In genomic region chr3:31060745-31061102, GRCm38 (mm10) we compare ENCODE assay signal across 9 mouse cellular contexts. TPM values are rescaled to one million over a fixed set of nuclear protein-coding genes. Genes with fewer than 3 reads are reported as not detected.
A peak's percentile ranks its signal among the peaks of the same experiment; 100 is the strongest.
DNase-seq lines count a peak whose midpoint lies in the region; ATAC-seq and TF ChIP-seq lines count a peak whose summit lies in the region.
"Had no signal": no experiment of that assay in that cellular context is flagged by ENCODE, and none has a peak within 500 bp of the region (broad histone marks: within the 10 kb centered on the region; RNA-seq: fewer than 3 reads in every experiment).

No protein-coding gene starts in this region.

- no peak for DNase-seq in kidney, postnatal 25 days
- peak; percentile 5 for DNase-seq in T-cell, adult 2 months (ENCODE audit: low spot score)
- DNase-seq in liver, embryonic 14.5 days (ENCODE audit: low read depth in 3 of 3, low spot score in 3 of 3): no peak
- no peak for DNase-seq in hindbrain, embryonic 11.5 days (ENCODE audit: low spot score)
- DNase-seq in yolk sac, embryonic 10.5 days (ENCODE audit: low spot score): no peak
- DNase-seq: layer of hippocampus, postnatal 36 days had no signal

- no peaks in the 10 kb centered on the region for H3K4me1 ChIP-seq in kidney, embryonic 15.5 days
- peaks cover 56% of the 10 kb centered on the region for H3K4me1 ChIP-seq in E14TG2a.4 (replicated peaks; ENCODE audit: low read depth, low read length)
- 0 out of 4 replicates have a peak, but pooled peaks cover 0 to 2% of the 10 kb centered on the region in 2 experiments for H3K4me1 ChIP-seq in liver, embryonic 14.5 days (replicated peaks; ENCODE audit: control insufficient read depth in 2 of 2, insufficient read depth in 2 of 2, low read length in 1 of 2)
- H3K4me1 ChIP-seq in hindbrain, embryonic 11.5 days (replicated peaks; ENCODE audit: control insufficient read depth, insufficient read depth, low read length): no peaks in the 10 kb centered on the region

- no peak for ATAC-seq in kidney, embryonic 15.5 days (replicated peaks; ENCODE audit: low FRiP score)
- ATAC-seq in liver, embryonic 14.5 days (ENCODE audit: insufficient read depth): no peak
- ATAC-seq in erythroid progenitor cell, adult 5-6 weeks (replicated peaks; ENCODE audit: low FRiP score, poor library complexity, severe bottlenecking): no peak
- no peak for ATAC-seq in hindbrain, embryonic 11.5 days (ENCODE audit: low FRiP score)

- 89% methylated on average over 8 of the region's 8 CpGs for WGBS in kidney, embryonic 15.5 days
- 35% methylated on average over 8 of the region's 8 CpGs for WGBS in liver, embryonic 14.5 days (ENCODE audit: insufficient replicate concordance)
- WGBS in hindbrain, embryonic 11.5 days: 83% methylated on average over 8 of the region's 8 CpGs

- H3K4me3 ChIP-seq in kidney, embryonic 15.5 days (replicated peaks): no peak overlapping the region
- H3K4me3 ChIP-seq in E14TG2a.4 (replicated peaks; ENCODE audit: low read length): peak overlapping the region; percentile 76
- no peak overlapping the region; a peak in 1 of 4 replicates for H3K4me3 ChIP-seq in liver, embryonic 14.5 days (ENCODE audit: insufficient read depth in 1 of 2, low read depth in 2 of 2, low read length in 2 of 2)
- no peak overlapping the region for H3K4me3 ChIP-seq in hindbrain, embryonic 11.5 days (ENCODE audit: low read depth, low read length)

- H3K9ac ChIP-seq in kidney, embryonic 15.5 days: no peak overlapping the region
- H3K9ac ChIP-seq in liver, embryonic 14.5 days (replicated peaks): no peak overlapping the region; the same call in 1 of the 2 replicates
- H3K9ac ChIP-seq in hindbrain, embryonic 11.5 days (ENCODE audit: low read depth, low read length): no peak overlapping the region

- no peak for TF ChIP-seq EP300 in liver, embryonic 14.5 days (IDR thresholded peaks at IDR 0.05; ENCODE audit: low read depth)

- TF ChIP-seq CTCF in E14TG2a.4 (conservative IDR thresholded peaks at IDR 0.05; ENCODE audit: low read length): peak; percentile 22; the same call in 1 of the 2 replicates
- no peak; the same call in 1 of the 2 replicates for TF ChIP-seq CTCF in liver, embryonic 14.5 days (IDR thresholded peaks at IDR 0.05; ENCODE audit: low read depth)

- 0 out of 2 replicates have a peak overlapping the region, but pooled peaks have one; percentile 25 for H3K27ac ChIP-seq in kidney, embryonic 15.5 days
- H3K27ac ChIP-seq in liver, embryonic 14.5 days: no peak overlapping the region
- no peak overlapping the region for H3K27ac ChIP-seq in hindbrain, embryonic 11.5 days (ENCODE audit: low read depth, low read length)

- no peaks in the 10 kb centered on the region for H3K27me3 ChIP-seq in kidney, embryonic 15.5 days
- no peaks in the 10 kb centered on the region for H3K27me3 ChIP-seq in E14TG2a.4 (ENCODE audit: insufficient read depth, low read length)
- no peaks in the 10 kb centered on the region for H3K27me3 ChIP-seq in liver, embryonic 14.5 days (ENCODE audit: control insufficient read depth, insufficient read depth, low read length)
- H3K27me3 ChIP-seq in hindbrain, embryonic 11.5 days (ENCODE audit: control insufficient read depth, insufficient read depth, low read length): no peaks in the 10 kb centered on the region

- no peaks in the 10 kb centered on the region for H3K36me3 ChIP-seq in kidney, embryonic 15.5 days
- H3K36me3 ChIP-seq in E14TG2a.4 (ENCODE audit: insufficient read depth, low read length): no peaks in the 10 kb centered on the region
- H3K36me3 ChIP-seq in liver, embryonic 14.5 days (replicated peaks; ENCODE audit: control insufficient read depth, insufficient read depth, low read depth): no peaks in the 10 kb centered on the region
- no peaks in the 10 kb centered on the region for H3K36me3 ChIP-seq in hindbrain, embryonic 11.5 days (ENCODE audit: control insufficient read depth, insufficient read depth, low read length)

- no peaks in the 10 kb centered on the region for H3K9me3 ChIP-seq in kidney, embryonic 15.5 days (replicated peaks)
- H3K9me3 ChIP-seq in E14TG2a.4 (ENCODE audit: low read length): no peaks in the 10 kb centered on the region
- no peaks in the 10 kb centered on the region for H3K9me3 ChIP-seq in liver, embryonic 14.5 days (ENCODE audit: control insufficient read depth, low read length)
- no peaks in the 10 kb centered on the region for H3K9me3 ChIP-seq in hindbrain, embryonic 11.5 days (ENCODE audit: control insufficient read depth, low read length)

- H3K4me2 ChIP-seq in kidney, embryonic 15.5 days: no peak overlapping the region
- H3K4me2 ChIP-seq in liver, embryonic 14.5 days (ENCODE audit: low read depth): peak overlapping the region; percentile 49
- H3K4me2 ChIP-seq in hindbrain, embryonic 11.5 days (replicated peaks; ENCODE audit: low read depth, low read length): no peak overlapping the region

RNA-seq across cellular contexts. Expression of gene Skil, which starts 34.1 kb away (rescaled TPM):
- polyA plus RNA-seq in kidney, embryonic 15.5 days (2015; fragmentation: Nextera tagmentation; extraction: Ambion mirVana): 19.9 and 24.0 TPM in 2 replicates
- 1.6 and 2.7 TPM in 2 replicates for polyA plus RNA-seq in liver, embryonic 14.5 days (2012; rRNA removed)
- polyA plus RNA-seq in liver, embryonic 14.5 days (2014; fragmentation: Nextera tagmentation; extraction: Ambion mirVana): 4.2 and 4.3 TPM in 2 replicates
- total RNA-seq in erythroid progenitor cell, adult 5-6 weeks (2015; ENCODE audit: low replicate concordance): 2.9 and 8.4 TPM in 2 replicates
- total RNA-seq in erythroid progenitor cell, adult 5-6 weeks (2017; ENCODE audit: low replicate concordance): 4.9 and 13.2 TPM in 2 replicates
- polyA plus RNA-seq in hindbrain, embryonic 11.5 days (2014; fragmentation: Nextera tagmentation; extraction: Ambion mirVana): 57.9 and 71.1 TPM in 2 replicates
